Comparison of ENCODE assay signal across 8 mouse cellular contexts in the genomic region with DNA sequence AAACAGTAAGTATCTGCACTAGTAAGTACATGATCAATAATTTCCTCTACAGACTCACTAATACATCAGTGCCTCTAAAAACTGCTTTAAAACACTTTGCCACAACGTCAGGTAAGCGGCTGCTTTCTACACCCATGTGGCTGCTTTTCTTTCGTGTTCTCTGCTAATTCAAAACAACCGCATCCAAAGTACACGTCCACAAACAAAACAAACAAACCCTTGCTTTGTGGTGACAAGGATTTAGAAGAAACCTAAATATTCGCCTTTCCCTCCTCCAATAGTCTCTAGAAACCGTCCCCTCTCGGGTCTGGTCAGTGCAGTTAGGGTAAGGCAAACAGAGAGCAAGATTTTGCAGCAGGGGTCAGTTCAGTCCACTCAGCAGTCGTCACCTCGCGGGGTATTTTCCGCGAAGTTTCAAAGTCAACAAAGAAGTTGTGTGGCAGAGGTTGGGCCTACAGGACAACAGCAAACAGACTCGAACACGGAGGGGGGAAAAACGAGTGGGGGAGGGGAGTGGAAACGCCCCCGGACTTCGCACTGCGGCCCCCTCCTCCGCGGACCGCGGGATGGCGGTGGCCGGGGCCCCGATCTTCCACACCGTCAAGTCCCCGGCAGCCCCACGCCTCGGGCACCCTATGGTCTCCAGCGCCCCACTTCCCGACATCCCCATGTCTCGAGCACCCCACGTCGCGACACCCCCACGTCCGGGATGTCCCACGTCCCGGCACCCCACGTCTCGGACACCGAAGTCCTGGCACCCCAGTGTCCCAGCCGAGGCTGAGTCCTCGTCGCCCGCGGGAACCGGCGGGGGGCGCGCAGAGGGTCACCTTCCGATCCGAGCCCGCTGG. TPM values are rescaled to one million over a fixed set of nuclear protein-coding genes. Genes with fewer than 3 reads are reported as not detected.
DNase-seq lines count a peak whose midpoint lies in the region; ATAC-seq and TF ChIP-seq lines count a peak whose summit lies in the region.

No protein-coding gene starts in this region.

- no peak for TF ChIP-seq CTCF in brain, embryonic 14.5 days (IDR thresholded peaks at IDR 0.05; ENCODE audit: borderline replicate concordance, extremely low read depth, insufficient read depth, insufficient read length)
- TF ChIP-seq CTCF in spleen, adult 2 months (IDR thresholded peaks at IDR 0.05; ENCODE audit: extremely low read depth, insufficient read depth, insufficient read length, insufficient replicate concordance): no peak

- no peaks in the 10 kb centered on the region for H3K9me3 ChIP-seq in ES-E14 (ENCODE audit: control insufficient read depth, insufficient read depth, low read depth, low read length)
- 0 out of 2 replicates have a peak, but pooled peaks cover 3% of the 10 kb centered on the region for H3K9me3 ChIP-seq in forebrain, embryonic 13.5 days (replicated peaks)
- H3K9me3 ChIP-seq in hindbrain, embryonic 10.5 days: peaks cover 7% of the 10 kb centered on the region; the same call in 1 of the 2 replicates
- H3K9me3 ChIP-seq in midbrain, embryonic 11.5 days (ENCODE audit: control insufficient read depth, low read length): no peaks in the 10 kb centered on the region

- no peaks in the 10 kb centered on the region for H3K27me3 ChIP-seq in forebrain, embryonic 13.5 days
- H3K27me3 ChIP-seq in hindbrain, embryonic 10.5 days (ENCODE audit: insufficient read depth, poor library complexity, severe bottlenecking): no peaks in the 10 kb centered on the region
- no peaks in the 10 kb centered on the region for H3K27me3 ChIP-seq in midbrain, embryonic 11.5 days (ENCODE audit: control insufficient read depth, insufficient read depth, low read length)
- H3K27me3 ChIP-seq in spleen, adult 2 months (ENCODE audit: control insufficient read depth, insufficient read depth, low read length): no peaks in the 10 kb centered on the region

- in situ Hi-C loops in ES-E14 (cut with MboI; ENCODE audit: low sequenced_read_pairs in 2 of 2, unreplicated experiment in 2 of 2): no loop called here

- under 1% methylated on average over 51 of the region's 56 CpGs for WGBS in forebrain, embryonic 13.5 days
- under 1% methylated on average over 56 of the region's 56 CpGs for WGBS in hindbrain, embryonic 10.5 days
- WGBS in midbrain, embryonic 11.5 days: under 1% methylated on average over 48 of the region's 56 CpGs
- WGBS in spleen, adult 2 months: 2% methylated on average over 55 of the region's 56 CpGs

- no peaks in the 10 kb centered on the region; the same call in 1 of the 2 replicates for H3K36me3 ChIP-seq in ES-E14 (ENCODE audit: control insufficient read depth, insufficient read depth, low read length, poor library complexity, severe bottlenecking)
- H3K36me3 ChIP-seq in forebrain, embryonic 13.5 days (ENCODE audit: poor library complexity, severe bottlenecking): no peaks in the 10 kb centered on the region; the same call in 1 of the 2 replicates
- H3K36me3 ChIP-seq in hindbrain, embryonic 10.5 days: peaks cover 24% of the 10 kb centered on the region
- no peaks in the 10 kb centered on the region for H3K36me3 ChIP-seq in midbrain, embryonic 11.5 days (ENCODE audit: control insufficient read depth, insufficient read depth, low read length)
- H3K36me3 ChIP-seq in spleen, adult 2 months (ENCODE audit: control insufficient read depth, insufficient read depth, low read length): no peaks in the 10 kb centered on the region

- peak overlapping the region; percentile 77 for H3K4me2 ChIP-seq in forebrain, embryonic 13.5 days
- H3K4me2 ChIP-seq in midbrain, embryonic 11.5 days: peak overlapping the region; percentile 66

- DNase-seq in ES-E14 (ENCODE audit: low read depth, low spot score): no peak
- DNase-seq in brain, embryonic 14.5 days (ENCODE audit: low read depth): peak; percentile 49
- peak; percentile 36 for DNase-seq in hindbrain, embryonic 10.5 days (ENCODE audit: low spot score)
- DNase-seq in layer of hippocampus, postnatal 36 days: peak; percentile 24 to 42
- DNase-seq in midbrain, embryonic 11.5 days (ENCODE audit: low spot score, missing footprints): peak; percentile 94
- peak in 1 of 2 experiments; percentile 40 for DNase-seq in spleen, adult 2 months (ENCODE audit: low read depth in 1 of 2, low spot score in 2 of 2)

- ATAC-seq in forebrain, embryonic 13.5 days: peak; percentile 46; the same call in 1 of the 2 replicates
- ATAC-seq in midbrain, embryonic 11.5 days (ENCODE audit: low FRiP score): peak; percentile 67
- no peak for ATAC-seq in activated CD4-positive, CD25-positive, alpha-beta regulatory T cell, adult 4 months

- H3K4me3 ChIP-seq in ES-E14 (ENCODE audit: insufficient read depth in 1 of 2, low read depth in 1 of 2, low read length in 2 of 2, poor library complexity in 1 of 2, severe bottlenecking in 1 of 2): peak overlapping the region; percentile 83 to 86
- H3K4me3 ChIP-seq in forebrain, embryonic 13.5 days: peak overlapping the region; percentile 90
- peak overlapping the region; percentile 93 for H3K4me3 ChIP-seq in hindbrain, embryonic 10.5 days
- peak overlapping the region; percentile 90 for H3K4me3 ChIP-seq in midbrain, embryonic 11.5 days (ENCODE audit: low read depth, low read length)
- H3K4me3 ChIP-seq in spleen, adult 2 months (ENCODE audit: extremely low read depth, insufficient read depth, insufficient read length): peak overlapping the region; percentile 80

- peaks cover 0 to 3% of the 10 kb centered on the region in 2 experiments; a peak in 1 of 4 replicates for H3K4me1 ChIP-seq in ES-E14 (ENCODE audit: control insufficient read depth in 2 of 2, insufficient read depth in 2 of 2, low read length in 2 of 2, poor library complexity in 1 of 2)
- peaks cover 22% of the 10 kb centered on the region for H3K4me1 ChIP-seq in forebrain, embryonic 13.5 days
- peaks cover 22% of the 10 kb centered on the region for H3K4me1 ChIP-seq in hindbrain, embryonic 10.5 days (replicated peaks)
- H3K4me1 ChIP-seq in midbrain, embryonic 11.5 days (ENCODE audit: control insufficient read depth, insufficient read depth, low read length): peaks cover 6% of the 10 kb centered on the region
- no peaks in the 10 kb centered on the region; the same call in 1 of the 2 replicates for H3K4me1 ChIP-seq in spleen, adult 2 months (ENCODE audit: control insufficient read depth, insufficient read depth, insufficient read length)

- TF ChIP-seq POLR2A in brain, embryonic 14.5 days (IDR thresholded peaks at IDR 0.05; ENCODE audit: borderline replicate concordance, extremely low read depth, insufficient read depth, insufficient read length, poor library complexity, severe bottlenecking): no peak
- TF ChIP-seq POLR2A in spleen, adult 2 months (IDR thresholded peaks at IDR 0.05; ENCODE audit: low read depth, low read length): no peak

- no peak overlapping the region; the same call in 1 of the 2 replicates for H3K27ac ChIP-seq in ES-E14 (ENCODE audit: insufficient read depth, low read depth, low read length, poor library complexity, severe bottlenecking)
- H3K27ac ChIP-seq in forebrain, embryonic 13.5 days: peak overlapping the region; percentile 99
- H3K27ac ChIP-seq in hindbrain, embryonic 10.5 days: peak overlapping the region; percentile 97
- peak overlapping the region; percentile 97 for H3K27ac ChIP-seq in midbrain, embryonic 11.5 days (ENCODE audit: low read depth, low read length)
- H3K27ac ChIP-seq in spleen, adult 2 months (ENCODE audit: insufficient read depth, low read length): peak overlapping the region; percentile 39

- H3K9ac ChIP-seq in ES-E14 (ENCODE audit: insufficient read depth, low read depth, low read length, poor library complexity, severe bottlenecking): peak overlapping the region; percentile 83
- peak overlapping the region; percentile 96 for H3K9ac ChIP-seq in forebrain, embryonic 13.5 days
- peak overlapping the region; percentile 92 for H3K9ac ChIP-seq in midbrain, embryonic 11.5 days (ENCODE audit: low read length)

TF ChIP-seq in ES-E14, 5 proteins besides CTCF, POLR2A, EP300 and RAD21:
- TF ChIP-seq MAFK (IDR thresholded peaks at IDR 0.05; ENCODE audit: insufficient read depth, low read depth, low read length) (no peak), HCFC1 (IDR thresholded peaks at IDR 0.05; ENCODE audit: borderline replicate concordance, insufficient read depth, low read length) (no peak), ZC3H11A (IDR thresholded peaks at IDR 0.05; ENCODE audit: borderline replicate concordance, low read depth, low read length) (no peak), ZNF384 (IDR thresholded peaks at IDR 0.05; ENCODE audit: low read depth, low read length) (no peak), CHD2 (IDR thresholded peaks at IDR 0.05; ENCODE audit: low read depth, low read length) (no peak)

RNA-seq across cellular contexts. Expression of gene March6, which starts 0.8 kb away (rescaled TPM):
- total RNA-seq in ES-E14 (2012; rRNA removed): 67.6 and 83.4 TPM in 2 replicates
- polyA plus RNA-seq in brain, embryonic 14.5 days (2012; rRNA removed): 72.7 and 109 TPM in 2 replicates
- 57.5 and 66.4 TPM in 2 replicates for polyA plus RNA-seq in forebrain, embryonic 13.5 days (2015; fragmentation: Nextera tagmentation; extraction: Ambion mirVana)
- polyA plus RNA-seq in hindbrain, embryonic 10.5 days (2016; fragmentation: Nextera tagmentation; extraction: Ambion mirVana): 34.5 and 39.9 TPM in 2 replicates
- total RNA-seq in layer of hippocampus, postnatal 36 days (2021): 100 to 1,000 TPM; 183 to 187 TPM
- polyA plus RNA-seq in midbrain, embryonic 11.5 days (2014; fragmentation: Nextera tagmentation; extraction: Ambion mirVana): 53.9 and 55.9 TPM in 2 replicates
- 8.5 and 8.7 TPM in 2 replicates for polyA plus RNA-seq in spleen, adult 2 months (2012; rRNA removed)
- polyA plus RNA-seq in activated CD4-positive, CD25-positive, alpha-beta regulatory T cell, adult 4 months (2017; shearing (Covaris generic)): 10 to 100 TPM; 21.1 to 21.5 TPM

RNA-seq across cellular contexts. Expression of gene Cmbl, which starts 35.2 kb away (rescaled TPM):
- total RNA-seq in ES-E14 (2012; rRNA removed): 0.48 and 0.76 TPM in 2 replicates
- polyA plus RNA-seq in brain, embryonic 14.5 days (2012; rRNA removed): 5.3 and 7.4 TPM in 2 replicates
- polyA plus RNA-seq in forebrain, embryonic 13.5 days (2015; fragmentation: Nextera tagmentation; extraction: Ambion mirVana): 2.1 TPM in 2 replicates
- polyA plus RNA-seq in hindbrain, embryonic 10.5 days (2016; fragmentation: Nextera tagmentation; extraction: Ambion mirVana): 1.6 and 2.0 TPM in 2 replicates
- 10 to 100 TPM; 10.6 to 11.8 TPM for total RNA-seq in layer of hippocampus, postnatal 36 days (2021)
- 1.5 and 1.6 TPM in 2 replicates for polyA plus RNA-seq in midbrain, embryonic 11.5 days (2014; fragmentation: Nextera tagmentation; extraction: Ambion mirVana)
- polyA plus RNA-seq in spleen, adult 2 months (2012; rRNA removed): 6.4 and 12.4 TPM in 2 replicates
- polyA plus RNA-seq in activated CD4-positive, CD25-positive, alpha-beta regulatory T cell, adult 4 months (2017; shearing (Covaris generic)): under 1 TPM in 1 of 2 experiments, not detected in 1; 0.80 TPM
